In the genomic region with DNA sequence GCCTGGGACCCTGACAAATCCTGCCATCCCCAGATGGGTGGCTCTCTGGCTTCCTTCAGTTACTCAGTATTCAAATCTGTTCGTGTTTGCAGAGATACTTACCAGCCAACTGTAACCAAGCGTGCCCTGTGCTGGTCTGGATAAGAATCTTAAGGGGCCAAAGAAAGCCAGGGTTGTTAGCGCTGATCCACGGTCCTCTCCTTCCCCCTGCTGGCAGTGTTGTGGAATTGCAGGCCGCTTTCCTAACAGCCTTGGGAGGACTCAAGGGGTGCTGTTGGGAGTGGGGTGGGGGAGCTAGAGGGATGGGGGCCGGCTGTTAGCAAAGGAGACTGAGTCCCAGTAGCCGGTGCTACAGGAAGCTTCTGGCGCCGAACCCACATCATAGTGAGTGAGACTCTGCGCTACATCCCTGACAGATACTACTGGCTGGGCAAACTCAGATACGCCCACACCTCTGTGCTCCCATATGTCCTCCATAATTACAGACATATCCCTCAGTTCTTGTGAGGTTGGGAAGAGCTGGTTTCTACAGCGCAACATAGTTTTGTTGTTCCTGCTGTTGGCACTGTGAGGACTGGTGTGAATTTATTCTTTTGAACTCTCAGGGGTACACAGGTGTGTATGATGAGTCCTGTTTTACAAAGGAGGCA, we compare ENCODE assay signal across 9 mouse cellular contexts. TPM values are rescaled to one million over a fixed set of nuclear protein-coding genes. Genes with fewer than 3 reads are reported as not detected.
DNase-seq lines count a peak whose midpoint lies in the region; ATAC-seq and TF ChIP-seq lines count a peak whose summit lies in the region.
"Had no signal": no experiment of that assay in that cellular context is flagged by ENCODE, and none has a peak within 500 bp of the region (broad histone marks: within the 10 kb centered on the region; RNA-seq: fewer than 3 reads in every experiment).

No protein-coding gene starts in this region.

- peak; percentile 58 to 64 for DNase-seq in cerebellum, postnatal 10 days
- no peak for DNase-seq in cerebellum, adult 8-10 months
- DNase-seq in left cerebral cortex, postnatal 14 days (ENCODE audit: low spot score in 2 of 2) = peak; percentile 26 to 37
- DNase-seq in left cerebral cortex, adult 8-10 months (ENCODE audit: low spot score in 2 of 2) = no peak
- peak; percentile 72 for DNase-seq in embryo, embryonic 10 days (ENCODE audit: low spot score)
- DNase-seq in lung, embryonic 14.5 days = peak; percentile 88
- DNase-seq in thymus, postnatal 4 days = peak; percentile 68
- no peak for DNase-seq in heart, embryonic 10.5 days (ENCODE audit: low spot score)

- no peak for ATAC-seq in lung, embryonic 14.5 days (ENCODE audit: insufficient read depth)

- no peak overlapping the region for H3K9ac ChIP-seq in lung, embryonic 14.5 days
- H3K9ac ChIP-seq: heart, embryonic 13.5 days had no signal

- intact Hi-C loops in left cerebral cortex, postnatal 14 days (cut with DNase I) = loop anchor here (2.0 to 5.0 kb wide), 2 partner anchors 366 to 1329 kb away; no protein-coding TSS in a partner anchor

- no peaks in the 10 kb centered on the region for H3K36me3 ChIP-seq in lung, embryonic 14.5 days (ENCODE audit: insufficient read depth)
- no peaks in the 10 kb centered on the region for H3K36me3 ChIP-seq in heart, embryonic 10.5 days
- H3K36me3 ChIP-seq: heart, embryonic 13.5 days had no signal

- no peak overlapping the region for H3K27ac ChIP-seq in lung, embryonic 14.5 days (ENCODE audit: low read depth)
- no peak overlapping the region for H3K27ac ChIP-seq in heart, embryonic 10.5 days
- H3K27ac ChIP-seq: heart, embryonic 13.5 days had no signal

- no peaks in the 10 kb centered on the region for H3K9me3 ChIP-seq in lung, embryonic 14.5 days (ENCODE audit: low read depth, low read length)
- no peaks in the 10 kb centered on the region for H3K9me3 ChIP-seq in heart, embryonic 10.5 days
- H3K9me3 ChIP-seq: heart, embryonic 13.5 days had no signal

- peak; percentile 97 for TF ChIP-seq CTCF in lung, embryonic 14.5 days (IDR thresholded peaks at IDR 0.05; ENCODE audit: low read depth)

- H3K27me3 ChIP-seq in lung, embryonic 14.5 days (ENCODE audit: insufficient read depth, low read length) = no peaks in the 10 kb centered on the region
- peaks cover 10% of the 10 kb centered on the region for H3K27me3 ChIP-seq in heart, embryonic 10.5 days (ENCODE audit: insufficient read depth, poor library complexity, severe bottlenecking)

- H3K4me3 ChIP-seq in lung, embryonic 14.5 days (ENCODE audit: low read depth, low read length) = no peak overlapping the region
- no peak overlapping the region for H3K4me3 ChIP-seq in heart, embryonic 10.5 days
- H3K4me3 ChIP-seq: heart, embryonic 13.5 days had no signal

- no peaks in the 10 kb centered on the region for H3K4me1 ChIP-seq in lung, embryonic 14.5 days (ENCODE audit: insufficient read depth)
- H3K4me1 ChIP-seq in heart, embryonic 10.5 days = peaks cover 17% of the 10 kb centered on the region

- 23% methylated on average over 12 of the region's 12 CpGs for WGBS in lung, embryonic 14.5 days
- WGBS in heart, embryonic 10.5 days = 23% methylated on average over 12 of the region's 12 CpGs

- H3K4me2 ChIP-seq in lung, embryonic 14.5 days = no peak overlapping the region
- H3K4me2 ChIP-seq: heart, embryonic 13.5 days had no signal

RNA-seq across cellular contexts. Expression of a gene that starts 9.7 kb away (rescaled TPM):
- 10 to 100 TPM; 21.4 TPM for total RNA-seq in left cerebral cortex, postnatal 14 days (2021)
- 10 to 100 TPM; 12.0 to 20.3 (median 19.7) TPM for total RNA-seq in left cerebral cortex, adult 8-10 months (2022)
- polyA plus RNA-seq in lung, embryonic 14.5 days (2014; fragmentation: Nextera tagmentation; extraction: Ambion mirVana) = 23.0 and 26.9 TPM in 2 replicates
- 27.8 and 31.4 TPM in 2 replicates for polyA plus RNA-seq in heart, embryonic 10.5 days (2016; fragmentation: Nextera tagmentation; extraction: Ambion mirVana)

Comparison
In these comparisons a context has a peak if more than half of its experiments do, and no peak if none do; other contexts are left out.
1. DNase-seq: peak in cerebellum, postnatal 10 days (2 of 2), left cerebral cortex, postnatal 14 days (2 of 2), embryo, embryonic 10 days (single experiment), lung, embryonic 14.5 days (single experiment) and thymus, postnatal 4 days (single experiment); none in cerebellum, adult 8-10 months (single experiment), left cerebral cortex, adult 8-10 months (0 of 2) and heart, embryonic 10.5 days (single experiment).